Mouse (Mus musculus): ENCODE data around the gene Mavs. TPM values are rescaled to one million over a fixed set of nuclear protein-coding genes. Genes with fewer than 3 reads are reported as not detected.

The Mavs gene
- polyA plus RNA-seq, 1 experiment: 39.0 TPM

- Histone ChIP-seq H3K4me1 (ENCODE audit: control insufficient read depth, insufficient read depth, low read length) (peaks cover 11% of the 10 kb centered on the region), H3K27ac (ENCODE audit: insufficient read depth, low read depth, low read length) (no peak overlapping the region), H3K4me3 (ENCODE audit: insufficient read depth, low read length) (no peak overlapping the region)
- TF ChIP-seq CTCF (IDR thresholded peaks at IDR 0.05; ENCODE audit: low read depth, low read length) (no peak), POLR2A (IDR thresholded peaks at IDR 0.05; ENCODE audit: borderline replicate concordance, low read depth, low read length) (no peak)
These were observed 37.1 kb upstream of the Mavs start for GRCm38 (mm10) chr2:131196606-131197316.

GRCm38 (mm10) chr2:131200710-131201109, 33.2 kb upstream of the Mavs start:
- TF ChIP-seq POLR2A (IDR thresholded peaks at IDR 0.05; ENCODE audit: borderline replicate concordance, low read depth, low read length) (no peak), CTCF (IDR thresholded peaks at IDR 0.05; ENCODE audit: low read depth, low read length) (no peak)
- Histone ChIP-seq H3K4me1 (ENCODE audit: control insufficient read depth, insufficient read depth, low read length) (peaks cover 36% of the 10 kb centered on the region), H3K4me3 (ENCODE audit: insufficient read depth, low read length) (no peak overlapping the region), H3K27ac (ENCODE audit: insufficient read depth, low read depth, low read length) (no peak overlapping the region)

DNA sequence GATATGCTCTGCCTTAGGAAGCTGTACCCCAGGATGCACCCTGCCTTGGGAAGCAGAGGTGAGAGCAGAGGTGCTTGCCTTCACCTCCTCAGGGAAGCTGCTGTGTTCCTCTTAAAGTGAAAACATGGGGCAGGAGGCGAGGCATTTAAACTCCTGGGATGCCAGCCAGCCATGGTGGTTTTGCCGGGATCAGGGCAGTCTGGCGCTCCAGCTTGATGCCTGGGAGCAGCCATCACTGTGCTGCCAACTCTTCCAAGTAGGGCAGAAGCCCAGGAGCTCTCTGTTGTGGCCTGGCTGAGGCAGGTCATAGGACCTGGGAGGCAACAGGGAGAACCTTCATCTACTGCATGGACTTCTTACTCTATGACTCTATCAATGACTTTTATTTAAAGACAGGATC, 32.6 kb upstream of the Mavs start:
- no peak overlapping the region for H3K4me3 ChIP-seq (ENCODE audit: insufficient read depth, low read length)
- no peak overlapping the region for H3K27ac ChIP-seq (ENCODE audit: insufficient read depth, low read depth, low read length)
- TF ChIP-seq CTCF (IDR thresholded peaks at IDR 0.05; ENCODE audit: low read depth, low read length) (no peak), POLR2A (IDR thresholded peaks at IDR 0.05; ENCODE audit: borderline replicate concordance, low read depth, low read length) (no peak)
- peaks cover 42% of the 10 kb centered on the region for H3K4me1 ChIP-seq (ENCODE audit: control insufficient read depth, insufficient read depth, low read length)

GRCm38 (mm10) chr2:131203816-131204409, 29.9 kb upstream of the Mavs start:
- peak overlapping the region; percentile 98 for H3K27ac ChIP-seq (ENCODE audit: insufficient read depth, low read depth, low read length)
- peaks cover 52% of the 10 kb centered on the region for H3K4me1 ChIP-seq (ENCODE audit: control insufficient read depth, insufficient read depth, low read length)
- no peak for TF ChIP-seq POLR2A (IDR thresholded peaks at IDR 0.05; ENCODE audit: borderline replicate concordance, low read depth, low read length)
- no peak for TF ChIP-seq CTCF (IDR thresholded peaks at IDR 0.05; ENCODE audit: low read depth, low read length)
- H3K4me3 ChIP-seq (ENCODE audit: insufficient read depth, low read length): peak overlapping the region; percentile 25

DNA sequence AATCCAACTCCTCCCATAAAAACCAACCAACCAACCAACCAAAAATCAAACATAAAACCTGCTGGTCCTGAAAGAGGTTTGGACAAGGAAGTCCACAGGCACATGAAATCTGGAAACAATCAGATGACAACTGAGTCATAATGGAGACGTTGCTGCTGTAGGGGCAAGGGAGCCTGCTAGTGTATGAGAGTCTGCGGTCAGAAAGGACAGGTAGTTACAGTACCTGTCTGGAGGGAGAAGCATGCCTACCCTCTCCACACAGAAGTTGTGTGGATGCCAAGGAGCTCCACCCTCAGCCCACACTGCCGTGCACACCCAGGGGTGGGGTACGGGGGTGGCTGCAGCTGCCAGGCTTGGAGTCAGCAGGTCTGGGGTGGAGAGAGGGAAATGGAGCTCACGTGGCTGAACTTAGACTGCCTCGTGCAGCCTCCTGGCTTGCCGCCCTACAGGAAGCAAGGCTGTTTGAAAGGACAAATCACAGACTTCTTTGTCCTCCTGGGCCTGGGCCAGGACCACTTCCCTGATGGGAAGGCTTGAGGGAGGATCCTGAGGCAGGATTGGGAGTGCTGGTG, 29.4 kb upstream of the Mavs start:
- Histone ChIP-seq H3K4me3 (ENCODE audit: insufficient read depth, low read length) (peak overlapping the region; percentile 51), H3K27ac (ENCODE audit: insufficient read depth, low read depth, low read length) (peak overlapping the region; percentile 98), H3K4me1 (ENCODE audit: control insufficient read depth, insufficient read depth, low read length) (peaks cover 58% of the 10 kb centered on the region)
- TF ChIP-seq POLR2A (IDR thresholded peaks at IDR 0.05; ENCODE audit: borderline replicate concordance, low read depth, low read length) (no peak), CTCF (IDR thresholded peaks at IDR 0.05; ENCODE audit: low read depth, low read length) (no peak)

GRCm38 (mm10) chr2:131205521-131206182, 28.2 kb upstream of the Mavs start:
- H3K4me3 ChIP-seq (ENCODE audit: insufficient read depth, low read length): no peak overlapping the region
- peaks cover 61% of the 10 kb centered on the region for H3K4me1 ChIP-seq (ENCODE audit: control insufficient read depth, insufficient read depth, low read length)
- peak overlapping the region; percentile 98 for H3K27ac ChIP-seq (ENCODE audit: insufficient read depth, low read depth, low read length)
- TF ChIP-seq POLR2A (IDR thresholded peaks at IDR 0.05; ENCODE audit: borderline replicate concordance, low read depth, low read length) (no peak), CTCF (IDR thresholded peaks at IDR 0.05; ENCODE audit: low read depth, low read length) (no peak)

GRCm38 (mm10) chr2:131206778-131207177, 27.1 kb upstream of the Mavs start, which contains the start of gene Ap5s1:
Gene Ap5s1, plus strand, starts transcription at chr2:131207078.
- peaks cover 65% of the 10 kb centered on the region for H3K4me1 ChIP-seq (ENCODE audit: control insufficient read depth, insufficient read depth, low read length)

DNA sequence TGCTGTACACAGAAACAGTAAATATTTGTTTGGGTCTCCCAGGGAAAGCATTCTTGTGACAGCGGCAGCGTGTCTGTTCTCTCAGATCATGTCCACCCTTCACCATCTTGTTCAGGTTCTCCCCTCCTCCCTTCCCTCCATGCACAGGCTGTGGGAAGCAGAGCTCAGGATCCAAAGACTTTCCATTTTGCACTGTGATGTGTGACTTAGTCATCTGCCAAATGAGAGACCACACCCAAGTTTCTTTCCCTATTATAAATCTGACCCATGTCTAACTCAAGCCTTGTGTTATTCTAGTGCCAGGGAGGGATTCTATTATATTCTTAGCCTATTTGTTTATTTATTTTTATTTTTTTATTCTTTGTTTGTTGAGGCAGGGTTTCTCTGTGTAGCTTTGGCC, 25.5 kb upstream of the Mavs start:
- no peak overlapping the region for H3K27ac ChIP-seq (ENCODE audit: insufficient read depth, low read depth, low read length)
- H3K4me3 ChIP-seq (ENCODE audit: insufficient read depth, low read length): no peak overlapping the region
- peaks cover 60% of the 10 kb centered on the region for H3K4me1 ChIP-seq (ENCODE audit: control insufficient read depth, insufficient read depth, low read length)
- no peak for TF ChIP-seq CTCF (IDR thresholded peaks at IDR 0.05; ENCODE audit: low read depth, low read length)
- TF ChIP-seq POLR2A (IDR thresholded peaks at IDR 0.05; ENCODE audit: borderline replicate concordance, low read depth, low read length): no peak

More at GRCm38 (mm10) chr2:131206778-131207177, 27.1 kb upstream of the Mavs start, which contains the start of gene Ap5s1:
- Histone ChIP-seq H3K27ac (ENCODE audit: insufficient read depth, low read depth, low read length) (peak within 1 kb of the TSS; percentile 24), H3K4me3 (ENCODE audit: insufficient read depth, low read length) (no peak within 1 kb of the TSS)
- no peak for TF ChIP-seq CTCF (IDR thresholded peaks at IDR 0.05; ENCODE audit: low read depth, low read length)
- TF ChIP-seq POLR2A (IDR thresholded peaks at IDR 0.05; ENCODE audit: borderline replicate concordance, low read depth, low read length): no peak

GRCm38 (mm10) chr2:131209125-131209795, 24.6 kb upstream of the Mavs start:
- peak overlapping the region; percentile 93 for H3K27ac ChIP-seq (ENCODE audit: insufficient read depth, low read depth, low read length)
- H3K4me1 ChIP-seq (ENCODE audit: control insufficient read depth, insufficient read depth, low read length): peaks cover 52% of the 10 kb centered on the region
- TF ChIP-seq CTCF (IDR thresholded peaks at IDR 0.05; ENCODE audit: low read depth, low read length): no peak
- TF ChIP-seq POLR2A (IDR thresholded peaks at IDR 0.05; ENCODE audit: borderline replicate concordance, low read depth, low read length): no peak
- H3K4me3 ChIP-seq (ENCODE audit: insufficient read depth, low read length): peak overlapping the region; percentile 62
